Mouse (Mus musculus): ENCODE measurements at regions not wholly inside any gene's neighbourhood (a gene's known extent, or its start where the extent isn't known, plus 50 kb on each side); places are given as distances from the start of the nearest gene placed in this dataset.

DNA sequence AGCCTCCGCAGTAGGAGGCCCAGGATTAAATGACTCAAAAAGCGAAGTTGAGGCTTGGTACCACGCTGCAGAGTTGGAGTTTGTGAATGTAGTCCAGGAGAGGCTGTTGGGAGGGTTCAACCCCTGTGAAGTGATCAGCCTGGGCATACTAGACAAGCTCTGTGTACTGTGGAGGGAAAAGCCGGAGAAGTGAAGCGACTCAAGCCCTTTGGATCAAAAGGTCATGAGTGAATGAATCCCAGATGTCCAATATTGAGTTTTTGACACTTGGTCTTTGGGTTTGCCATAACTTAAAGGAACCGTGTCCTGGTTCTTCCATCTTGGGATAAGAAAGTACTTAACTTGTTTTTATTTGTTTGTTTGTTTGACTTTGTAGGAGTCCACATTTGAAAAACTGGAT is 76.5 kb upstream of the Kitl start:
- Histone ChIP-seq H3K27ac (ENCODE audit: low read depth) (no peak overlapping the region), H3K27me3 (ENCODE audit: insufficient read depth, low read length) (no peaks in the 10 kb centered on the region), H3K4me2 (ENCODE audit: low read depth, low read length) (no peak overlapping the region), H3K9ac (replicated peaks) (no peak overlapping the region), H3K4me3 (ENCODE audit: low read depth, low read length) (no peak overlapping the region), H3K36me3 (replicated peaks; ENCODE audit: insufficient read depth, low read length) (no peaks in the 10 kb centered on the region), H3K9me3 (ENCODE audit: low read length) (no peaks in the 10 kb centered on the region), H3K4me1 (ENCODE audit: insufficient read depth) (no peaks in the 10 kb centered on the region)
- 81% methylated on average over 6 of the region's 6 CpGs for WGBS (ENCODE audit: insufficient replicate concordance)
- ATAC-seq (no peak), DNase-seq (no peak)
- no peak for TF ChIP-seq EP300 (IDR thresholded peaks at IDR 0.05; ENCODE audit: low read depth)
- TF ChIP-seq CTCF (IDR thresholded peaks at IDR 0.05; ENCODE audit: low read depth), result no peak

DNA sequence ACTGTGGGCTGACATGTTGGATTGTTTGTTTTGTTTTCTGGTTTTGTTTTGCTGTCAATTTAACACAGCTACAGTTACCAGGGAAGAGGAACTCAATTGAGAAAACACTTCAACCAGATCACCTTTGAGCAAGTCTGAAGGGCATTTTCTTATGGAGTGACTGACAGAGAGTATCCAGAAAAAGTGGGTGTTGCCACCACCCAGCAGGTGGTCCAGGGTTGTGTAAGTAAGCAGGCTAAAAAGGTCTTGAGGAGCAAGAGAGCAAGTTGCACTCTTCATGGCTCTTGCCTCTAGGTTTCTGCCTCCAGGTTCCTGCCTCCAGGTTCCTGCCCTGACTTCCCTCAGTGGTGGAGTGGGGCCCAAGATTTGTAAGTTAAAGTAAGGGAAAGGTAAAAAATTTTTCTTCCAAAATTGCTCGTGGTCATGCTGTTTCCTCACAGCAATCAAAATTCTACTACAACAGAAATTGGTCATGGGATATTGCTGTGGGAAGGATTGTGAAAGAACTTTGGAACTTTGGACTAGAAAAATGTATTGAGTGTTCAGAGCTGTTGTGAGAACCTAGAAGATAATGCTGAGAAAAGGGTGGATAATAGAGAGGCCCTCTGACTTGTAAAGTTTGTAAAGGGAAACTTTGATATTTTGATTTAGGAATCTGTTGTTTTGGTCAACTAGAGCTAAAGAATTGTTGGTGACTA is 77.4 kb upstream of the Kitl start:
- Histone ChIP-seq H3K27ac (ENCODE audit: low read depth) (no peak overlapping the region), H3K36me3 (replicated peaks; ENCODE audit: insufficient read depth, low read length) (no peaks in the 10 kb centered on the region), H3K4me2 (ENCODE audit: low read depth, low read length) (no peak overlapping the region), H3K4me3 (ENCODE audit: low read depth, low read length) (no peak overlapping the region), H3K27me3 (ENCODE audit: insufficient read depth, low read length) (no peaks in the 10 kb centered on the region), H3K9me3 (ENCODE audit: low read length) (no peaks in the 10 kb centered on the region), H3K9ac (replicated peaks) (no peak overlapping the region), H3K4me1 (ENCODE audit: insufficient read depth) (no peaks in the 10 kb centered on the region)
- TF ChIP-seq CTCF (IDR thresholded peaks at IDR 0.05; ENCODE audit: low read depth), result no peak
- DNase-seq (no peak), ATAC-seq (no peak)
- WGBS (ENCODE audit: insufficient replicate concordance), result 56% methylated on average over 1 of the region's 1 CpGs

DNA sequence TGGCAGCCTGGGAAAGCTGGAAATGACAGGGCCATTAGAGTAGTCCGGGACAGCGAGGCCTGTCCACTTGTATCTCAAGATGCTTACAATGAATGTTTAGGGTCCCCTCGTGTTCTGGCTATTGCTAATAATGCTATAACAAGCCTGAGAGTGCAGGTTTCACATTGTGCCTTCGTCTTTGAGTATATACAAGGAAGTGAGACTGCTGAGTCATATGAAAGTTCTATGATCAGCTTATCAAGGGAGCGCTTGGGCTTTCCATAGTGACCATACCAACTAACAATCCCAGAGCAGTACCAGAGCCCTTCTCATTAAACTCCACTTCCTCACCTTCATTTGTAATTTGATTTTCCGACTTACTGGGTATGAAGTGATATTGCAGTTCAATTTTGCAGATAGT is 86.2 kb upstream of the Kitl start:
- Histone ChIP-seq H3K4me3 (ENCODE audit: low read depth, low read length) (no peak overlapping the region), H3K27me3 (ENCODE audit: insufficient read depth, low read length) (no peaks in the 10 kb centered on the region), H3K9ac (replicated peaks) (no peak overlapping the region), H3K9me3 (ENCODE audit: low read length) (no peaks in the 10 kb centered on the region), H3K4me1 (ENCODE audit: insufficient read depth) (0 out of 2 replicates have a peak, but pooled peaks cover 2% of the 10 kb centered on the region), H3K27ac (ENCODE audit: low read depth) (no peak overlapping the region), H3K4me2 (ENCODE audit: low read depth, low read length) (no peak overlapping the region), H3K36me3 (replicated peaks; ENCODE audit: insufficient read depth, low read length) (no peaks in the 10 kb centered on the region)
- DNase-seq, result no peak
- no peak for ATAC-seq
- TF ChIP-seq CTCF (IDR thresholded peaks at IDR 0.05; ENCODE audit: low read depth) (no peak), EP300 (IDR thresholded peaks at IDR 0.05; ENCODE audit: low read depth) (no peak)
- WGBS (ENCODE audit: insufficient replicate concordance), result 68% methylated on average over 6 of the region's 6 CpGs

DNA sequence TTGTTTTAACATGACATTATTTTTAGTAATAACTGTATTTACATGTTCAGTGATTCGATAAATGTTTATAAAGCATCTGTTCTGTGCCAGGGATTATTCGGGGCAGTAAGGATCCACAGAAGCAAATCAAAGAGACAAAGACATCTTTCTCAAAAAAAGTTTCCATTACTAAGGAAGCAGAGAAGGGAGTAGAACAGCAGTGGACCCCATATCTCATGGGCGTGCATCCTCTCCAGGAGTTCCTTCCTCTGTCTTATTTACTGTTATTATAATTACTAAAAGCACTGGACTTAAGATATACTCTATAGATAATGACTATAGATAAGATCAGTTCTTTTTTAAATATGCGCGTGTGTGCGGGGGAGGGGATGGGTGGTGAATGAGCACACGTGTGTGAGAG is 87.5 kb upstream of the Kitl start:
- Histone ChIP-seq H3K27me3 (ENCODE audit: insufficient read depth, low read length) (no peaks in the 10 kb centered on the region), H3K9ac (replicated peaks) (no peak overlapping the region), H3K27ac (ENCODE audit: low read depth) (no peak overlapping the region), H3K4me1 (ENCODE audit: insufficient read depth) (0 out of 2 replicates have a peak, but pooled peaks cover 2% of the 10 kb centered on the region), H3K9me3 (ENCODE audit: low read length) (no peaks in the 10 kb centered on the region), H3K4me2 (ENCODE audit: low read depth, low read length) (no peak overlapping the region), H3K4me3 (ENCODE audit: low read depth, low read length) (no peak overlapping the region), H3K36me3 (replicated peaks; ENCODE audit: insufficient read depth, low read length) (no peaks in the 10 kb centered on the region)
- whole genome bisulfite sequencing (ENCODE audit: insufficient replicate concordance), result 76% methylated on average over 7 of the region's 7 CpGs
- ATAC-seq (no peak), DNase-seq (no peak)
- no peak for TF ChIP-seq CTCF (IDR thresholded peaks at IDR 0.05; ENCODE audit: low read depth)
- TF ChIP-seq EP300 (IDR thresholded peaks at IDR 0.05; ENCODE audit: low read depth), result no peak

DNA sequence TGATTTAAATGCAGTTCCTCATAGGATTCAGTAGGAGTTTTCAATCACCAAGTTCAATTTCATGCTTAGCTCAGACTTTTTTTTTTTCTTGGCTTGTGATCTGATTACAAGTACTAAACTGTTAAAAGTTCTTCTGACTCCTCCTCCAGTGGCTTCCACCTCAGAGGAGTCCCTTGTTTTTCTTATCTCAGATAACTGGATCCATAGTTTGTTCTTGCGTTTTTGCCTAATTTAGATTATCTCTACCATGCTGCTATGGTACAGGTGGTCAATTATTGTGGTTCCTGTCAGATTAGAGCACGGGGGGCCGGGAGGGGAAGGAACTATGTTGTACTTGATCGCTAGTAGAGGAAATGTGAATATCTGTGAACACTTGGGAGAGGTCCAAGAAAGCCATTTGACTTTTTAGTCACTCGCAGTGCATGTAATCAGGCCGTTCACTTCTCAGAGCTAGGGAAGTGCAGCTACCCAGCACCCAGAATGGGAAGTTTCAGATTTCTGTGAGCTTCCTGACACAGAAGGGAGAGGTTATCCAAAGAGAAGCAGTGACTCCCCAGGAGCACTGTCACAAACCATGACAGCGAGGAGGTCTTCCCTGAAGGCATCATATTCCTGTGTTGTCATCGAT is 89.0 kb upstream of the Kitl start:
- H3K27ac ChIP-seq (ENCODE audit: low read depth), result no peak overlapping the region
- ATAC-seq (no peak), DNase-seq (no peak)
- H3K9ac ChIP-seq (replicated peaks), result no peak overlapping the region
- H3K4me2 ChIP-seq (ENCODE audit: low read depth, low read length), result no peak overlapping the region
- H3K4me1 ChIP-seq (ENCODE audit: insufficient read depth), result 0 out of 2 replicates have a peak, but pooled peaks cover 2% of the 10 kb centered on the region
- no peaks in the 10 kb centered on the region for H3K36me3 ChIP-seq (replicated peaks; ENCODE audit: insufficient read depth, low read length)
- H3K27me3 ChIP-seq (ENCODE audit: insufficient read depth, low read length), result no peaks in the 10 kb centered on the region
- H3K4me3 ChIP-seq (ENCODE audit: low read depth, low read length), result no peak overlapping the region
- TF ChIP-seq EP300 (IDR thresholded peaks at IDR 0.05; ENCODE audit: low read depth) (no peak), CTCF (IDR thresholded peaks at IDR 0.05; ENCODE audit: low read depth) (no peak)
- WGBS (ENCODE audit: insufficient replicate concordance), result 34% methylated on average over 8 of the region's 8 CpGs
- no peaks in the 10 kb centered on the region for H3K9me3 ChIP-seq (ENCODE audit: low read length)

DNA sequence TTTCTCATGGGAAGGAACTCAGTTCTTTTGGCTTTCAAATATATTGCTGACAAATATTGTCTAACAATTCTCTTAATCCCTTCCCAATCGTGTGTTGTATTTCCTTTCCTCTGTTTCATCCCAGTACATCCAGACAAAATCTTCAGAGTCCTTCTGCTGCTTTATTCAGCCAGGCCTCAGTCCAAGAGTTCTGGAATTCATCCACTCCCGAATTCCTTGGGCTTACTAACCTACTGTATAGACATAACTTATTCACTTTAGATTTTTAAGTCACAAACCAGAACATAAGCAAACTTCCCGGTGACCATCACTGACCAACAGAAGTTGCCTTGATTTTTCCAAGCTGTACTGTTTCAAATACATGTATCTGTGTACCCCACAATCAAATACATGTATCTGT is 90.9 kb upstream of the Kitl start:
- Histone ChIP-seq H3K9ac (replicated peaks) (no peak overlapping the region), H3K27ac (ENCODE audit: low read depth) (no peak overlapping the region), H3K4me1 (ENCODE audit: insufficient read depth) (0 out of 2 replicates have a peak, but pooled peaks cover 2% of the 10 kb centered on the region), H3K9me3 (ENCODE audit: low read length) (no peaks in the 10 kb centered on the region), H3K36me3 (replicated peaks; ENCODE audit: insufficient read depth, low read length) (no peaks in the 10 kb centered on the region), H3K27me3 (ENCODE audit: insufficient read depth, low read length) (no peaks in the 10 kb centered on the region), H3K4me2 (ENCODE audit: low read depth, low read length) (no peak overlapping the region), H3K4me3 (ENCODE audit: low read depth, low read length) (no peak overlapping the region)
- ATAC-seq (no peak), DNase-seq (no peak)
- WGBS (ENCODE audit: insufficient replicate concordance), result 73% methylated on average over 3 of the region's 3 CpGs
- TF ChIP-seq EP300 (IDR thresholded peaks at IDR 0.05; ENCODE audit: low read depth) (no peak), CTCF (IDR thresholded peaks at IDR 0.05; ENCODE audit: low read depth) (no peak)
